Mouse (Mus musculus): Measurements from ENCODE around the gene Utp18.

Gene Utp18

GRCm38 (mm10) chr11:93828619-93829326 is 56.8 kb downstream of the Utp18 start:
- DNase-seq, result no peak

- DNase-seq, result no peak
Observed at GRCm38 (mm10) chr11:93822261-93822660, 63.3 kb downstream of the Utp18 start.

- DNase-seq, result no peak
Observed at GRCm38 (mm10) chr11:93821533-93821932, 64.0 kb downstream of the Utp18 start.

- no peak for DNase-seq
Observed at GRCm38 (mm10) chr11:93817966-93818738, 67.4 kb downstream of the Utp18 start.

- no peak for DNase-seq
Observed at GRCm38 (mm10) chr11:93812955-93813354, 72.6 kb downstream of the Utp18 start.

DNA sequence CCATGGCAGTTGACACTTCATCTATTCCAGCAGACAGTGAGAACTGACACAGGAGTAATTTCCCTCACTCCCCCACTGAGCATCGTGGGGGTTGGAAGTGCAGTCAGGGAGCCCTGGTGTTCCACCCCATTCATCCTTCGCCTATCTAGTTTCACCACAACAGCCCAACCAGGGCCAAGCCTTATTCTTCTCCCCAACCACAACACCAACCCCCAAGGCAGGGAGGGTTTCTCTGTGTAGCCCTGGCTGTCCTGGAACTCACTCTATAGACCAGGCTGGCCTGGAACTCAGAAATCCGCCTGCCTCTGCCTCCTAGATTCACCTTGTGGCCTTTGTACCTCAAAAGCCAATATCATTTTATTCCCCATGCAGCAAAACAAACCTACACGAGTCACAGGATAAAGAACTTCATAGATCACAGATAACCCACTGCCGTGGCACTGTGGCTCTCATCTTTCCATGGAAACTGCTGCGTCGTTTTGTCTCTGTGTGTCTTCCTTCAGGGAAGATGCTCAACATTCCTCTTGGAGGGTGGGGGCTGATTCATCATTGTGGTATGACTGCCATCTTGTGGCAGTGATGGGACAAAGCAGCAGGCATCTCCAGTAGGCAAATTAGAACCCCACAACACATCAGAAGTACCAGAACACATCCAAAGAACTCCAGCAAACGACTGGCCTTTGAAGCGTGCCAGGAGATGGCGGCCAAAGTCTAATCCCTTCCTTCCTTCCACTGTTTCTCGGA is 73.3 kb downstream of the Utp18 start:
- peak; percentile 70 for DNase-seq

Measured in right cerebral cortex, postnatal 25 days (tissue).